Mouse (Mus musculus): ENCODE data around the gene C530008M17Rik. TPM values are rescaled to one million over a fixed set of nuclear protein-coding genes. Genes with fewer than 3 reads are reported as not detected.
"Not testable (repeated sequence)": the region's sequence is repeated elsewhere in the genome, so short reads cannot be mapped to it uniquely, and the experiment has no call there.

The C530008M17Rik gene
- polyA plus RNA-seq, 1 experiment from 2014 or later, result 56.9 TPM

DNA sequence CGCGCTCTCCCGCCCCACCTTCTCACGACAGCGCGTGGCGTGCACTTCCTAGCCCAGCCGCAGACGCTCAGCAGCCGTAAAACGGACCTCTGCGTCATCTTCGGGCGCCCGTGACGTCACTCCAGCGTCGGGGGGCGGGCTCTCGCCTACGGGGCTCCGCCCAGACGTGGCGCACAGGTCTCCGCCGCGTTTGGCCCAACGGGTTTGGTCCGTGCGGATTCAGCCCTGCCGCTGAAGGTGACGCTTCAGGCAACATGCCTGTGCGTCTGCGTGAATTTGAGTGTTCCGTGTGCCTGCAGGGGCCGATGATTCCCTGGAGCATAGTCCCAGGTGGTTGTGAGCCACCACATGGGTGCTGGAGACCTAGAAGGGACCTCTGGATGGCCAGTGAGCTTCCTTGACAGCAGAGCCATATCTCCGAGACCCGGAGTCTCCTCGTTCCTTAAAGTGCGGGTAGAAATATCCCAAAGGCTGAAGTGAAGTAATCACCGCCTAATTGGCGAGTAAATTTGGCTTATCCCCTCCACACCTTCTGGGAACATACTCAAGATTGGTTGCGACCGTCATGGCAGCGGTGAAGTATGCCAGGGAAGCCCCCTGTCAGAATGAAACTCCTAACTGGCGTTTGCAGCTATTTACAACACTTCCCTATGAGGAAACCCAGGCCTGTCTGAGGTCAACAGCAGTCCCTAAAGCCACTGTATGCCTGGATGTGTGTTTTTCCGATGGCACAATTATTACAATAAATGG is 249.3 kb downstream of the C530008M17Rik start, which contains the start of gene Aasdh:
Aasdh (minus strand) TSS at position 110 of the 750 bp plus-strand sequence.
- peaks cover 5% of the 10 kb centered on the region; the same call in 1 of the 2 replicates for H3K4me1 ChIP-seq (replicated peaks; ENCODE audit: control insufficient read depth, insufficient read depth, low read length)
- H3K27me3 ChIP-seq (ENCODE audit: control insufficient read depth, insufficient read depth, low read length), result no peaks in the 10 kb centered on the region
- ATAC-seq (ENCODE audit: low FRiP score) (peak; percentile 99), DNase-seq (ENCODE audit: low spot score) (peak; percentile 100)
- peak within 1 kb of the TSS; percentile 68 for H3K9ac ChIP-seq
- H3K9me3 ChIP-seq (ENCODE audit: control insufficient read depth, low read length), result no peaks in the 10 kb centered on the region
- H3K36me3 ChIP-seq (replicated peaks; ENCODE audit: control insufficient read depth, insufficient read depth), result 0 out of 2 replicates have a peak, but pooled peaks cover 5% of the 10 kb centered on the region
- H3K4me3 ChIP-seq (replicated peaks; ENCODE audit: low read length), result peak within 1 kb of the TSS; percentile 46
- peak within 1 kb of the TSS; percentile 82 for H3K4me2 ChIP-seq (replicated peaks)
- WGBS, result under 1% methylated on average over 47 of the region's 47 CpGs
- H3K27ac ChIP-seq, result peak within 1 kb of the TSS; percentile 81

DNA sequence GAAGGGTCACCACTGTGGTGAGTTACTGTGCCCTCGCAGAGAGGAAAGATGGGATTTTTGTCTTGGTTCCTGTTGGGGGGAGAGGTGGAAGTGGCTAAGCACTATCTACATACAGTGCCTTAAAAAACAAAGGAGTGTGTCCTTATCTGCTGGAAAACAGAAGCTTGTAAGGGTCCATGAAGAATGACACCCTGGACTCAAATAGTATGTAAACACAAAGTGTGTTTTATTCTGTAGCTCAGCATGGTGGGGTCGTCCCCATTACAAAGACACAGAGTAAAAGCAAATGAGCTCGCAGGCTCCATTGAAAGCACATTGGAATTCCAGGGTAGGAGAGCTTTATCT is 249.8 kb downstream of the C530008M17Rik start:
- WGBS, result 29% methylated on average over 3 of the region's 3 CpGs
- DNase-seq (ENCODE audit: low spot score) (no peak), ATAC-seq (ENCODE audit: low FRiP score) (no peak)
- 0 out of 2 replicates have a peak, but pooled peaks cover 5% of the 10 kb centered on the region for H3K36me3 ChIP-seq (replicated peaks; ENCODE audit: control insufficient read depth, insufficient read depth)
- no peaks in the 10 kb centered on the region for H3K27me3 ChIP-seq (ENCODE audit: control insufficient read depth, insufficient read depth, low read length)
- H3K9me3 ChIP-seq (ENCODE audit: control insufficient read depth, low read length), result no peaks in the 10 kb centered on the region
- peak overlapping the region; percentile 82 for H3K4me2 ChIP-seq (replicated peaks)
- peak overlapping the region; percentile 81; the same call in 1 of the 2 replicates for H3K27ac ChIP-seq
- H3K9ac ChIP-seq, result peak overlapping the region; percentile 68
- H3K4me3 ChIP-seq (replicated peaks; ENCODE audit: low read length), result peak overlapping the region; percentile 46
- H3K4me1 ChIP-seq (replicated peaks; ENCODE audit: control insufficient read depth, insufficient read depth, low read length), result peaks cover 5% of the 10 kb centered on the region; the same call in 1 of the 2 replicates

DNA sequence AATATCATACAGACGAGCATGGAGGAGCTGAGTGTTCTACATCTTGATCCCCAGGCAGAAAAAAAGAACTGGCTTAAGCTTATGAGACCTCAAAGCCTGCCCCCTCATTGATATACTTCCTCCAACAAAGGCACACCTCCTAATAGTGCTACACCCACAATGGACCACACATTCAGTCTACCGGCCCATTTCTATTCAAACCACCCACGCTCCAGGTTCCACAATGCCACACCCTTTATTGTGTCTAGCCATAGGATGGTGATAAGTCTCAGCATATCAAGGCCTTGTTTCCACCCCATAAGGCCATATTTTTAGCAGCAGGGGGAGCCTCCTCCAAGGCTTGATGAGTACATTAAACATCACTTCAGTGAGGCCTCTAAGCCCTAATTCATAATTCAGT is 254.5 kb downstream of the C530008M17Rik start:
- no peak overlapping the region for H3K9ac ChIP-seq
- peaks cover 4% of the 10 kb centered on the region; the same call in 1 of the 2 replicates for H3K4me1 ChIP-seq (replicated peaks; ENCODE audit: control insufficient read depth, insufficient read depth, low read length)
- H3K36me3 ChIP-seq (replicated peaks; ENCODE audit: control insufficient read depth, insufficient read depth), result 0 out of 2 replicates have a peak, but pooled peaks cover 3% of the 10 kb centered on the region
- no peak overlapping the region for H3K4me3 ChIP-seq (replicated peaks; ENCODE audit: low read length)
- DNase-seq (ENCODE audit: low spot score) (no peak), ATAC-seq (ENCODE audit: low FRiP score) (no peak)
- no peaks in the 10 kb centered on the region for H3K9me3 ChIP-seq (ENCODE audit: control insufficient read depth, low read length)
- H3K4me2 ChIP-seq (replicated peaks), result no peak overlapping the region
- 88% methylated on average over 3 of the region's 3 CpGs for WGBS
- H3K27ac ChIP-seq, result no peak overlapping the region
- no peaks in the 10 kb centered on the region for H3K27me3 ChIP-seq (ENCODE audit: control insufficient read depth, insufficient read depth, low read length)

DNA sequence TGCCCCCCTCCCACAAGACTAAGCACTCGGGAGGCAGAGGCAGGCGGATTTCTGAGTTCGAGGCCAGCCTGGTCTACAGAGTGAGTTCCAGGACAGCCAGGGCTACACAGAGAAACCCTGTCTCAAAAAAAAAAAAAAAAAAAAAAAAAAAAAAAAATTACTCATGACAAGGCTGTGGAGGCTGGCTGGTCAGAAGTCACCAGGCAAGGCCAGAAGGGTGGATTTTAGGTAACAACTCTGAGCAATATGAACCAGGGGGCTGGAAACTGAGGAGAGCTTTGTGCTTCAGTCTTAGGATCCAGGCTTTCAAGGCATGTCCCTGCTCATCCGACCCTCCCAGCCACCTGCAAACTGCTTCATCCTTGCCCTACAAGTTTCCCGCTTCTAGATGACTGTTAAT is 256.2 kb downstream of the C530008M17Rik start:
- over 99% methylated on average over 5 of the region's 5 CpGs for WGBS
- H3K27me3 ChIP-seq (ENCODE audit: control insufficient read depth, insufficient read depth, low read length); H3K4me3 ChIP-seq (replicated peaks; ENCODE audit: low read length); H3K9me3 ChIP-seq (ENCODE audit: control insufficient read depth, low read length); ATAC-seq (ENCODE audit: low FRiP score); DNase-seq (ENCODE audit: low spot score); H3K36me3 ChIP-seq (replicated peaks; ENCODE audit: control insufficient read depth, insufficient read depth); H3K27ac ChIP-seq; H3K4me2 ChIP-seq (replicated peaks); H3K9ac ChIP-seq; H3K4me1 ChIP-seq (replicated peaks; ENCODE audit: control insufficient read depth, insufficient read depth, low read length): not testable (repeated sequence)

DNA sequence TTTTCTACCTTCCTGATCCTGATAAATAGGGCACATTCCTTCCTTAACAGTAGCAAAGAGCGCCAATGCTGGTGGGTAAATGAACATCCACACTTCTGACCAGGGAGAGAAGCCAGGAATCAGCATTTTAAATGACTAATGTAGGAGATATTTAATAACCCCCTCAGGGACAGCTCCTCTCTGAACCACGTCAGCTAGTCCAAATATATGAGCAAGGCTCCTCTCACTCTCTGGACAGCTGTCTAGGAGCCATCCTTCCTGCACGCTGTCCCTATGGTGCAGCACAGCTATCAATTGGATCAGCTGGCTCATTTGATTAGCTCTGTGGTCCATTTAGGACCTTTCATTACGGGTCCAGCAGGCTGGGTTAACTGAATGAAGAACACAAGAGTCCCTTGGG is 266.5 kb downstream of the C530008M17Rik start:
- Histone ChIP-seq H3K36me3 (replicated peaks; ENCODE audit: control insufficient read depth, insufficient read depth) (peaks cover 64% of the 10 kb centered on the region), H3K4me2 (replicated peaks) (no peak overlapping the region), H3K9ac (no peak overlapping the region), H3K4me3 (replicated peaks; ENCODE audit: low read length) (no peak overlapping the region), H3K9me3 (ENCODE audit: control insufficient read depth, low read length) (peaks cover 14% of the 10 kb centered on the region), H3K27me3 (ENCODE audit: control insufficient read depth, insufficient read depth, low read length) (no peaks in the 10 kb centered on the region), H3K4me1 (replicated peaks; ENCODE audit: control insufficient read depth, insufficient read depth, low read length) (no peaks in the 10 kb centered on the region), H3K27ac (no peak overlapping the region)
- DNase-seq (ENCODE audit: low spot score) (no peak), ATAC-seq (ENCODE audit: low FRiP score) (no peak)
- 80% methylated on average over 4 of the region's 4 CpGs for WGBS

Other genes with a start within 250 kb of the C530008M17Rik start
- gene Gm7271, start 172.5 kb upstream of the C530008M17Rik start, polyA plus RNA-seq (2014; fragmentation: Nextera tagmentation; extraction: Ambion mirVana), result 0.61 TPM in 1 of 2 replicates, not detected in the other
- 59.1 and 62.1 TPM in 2 replicates for gene Exoc1, start 127.2 kb upstream of the C530008M17Rik start, polyA plus RNA-seq (2014; fragmentation: Nextera tagmentation; extraction: Ambion mirVana)
- gene Cep135, start 67.8 kb upstream of the C530008M17Rik start, polyA plus RNA-seq (2014; fragmentation: Nextera tagmentation; extraction: Ambion mirVana), result 3.6 and 4.2 TPM in 2 replicates
- gene Aasdh, start 249.0 kb downstream of the C530008M17Rik start, polyA plus RNA-seq (2014; fragmentation: Nextera tagmentation; extraction: Ambion mirVana), result 14.0 and 18.6 TPM in 2 replicates

Measured in hindbrain, embryonic 14.5 days (tissue).